Comparison of ENCODE assay signal across 8 mouse cellular contexts in genomic region chr4:122961589-122961988, GRCm38 (mm10). TPM values are rescaled to one million over a fixed set of nuclear protein-coding genes. Genes with fewer than 3 reads are reported as not detected.
DNase-seq lines count a peak whose midpoint lies in the region; ATAC-seq lines count a peak whose summit lies in the region.

No protein-coding gene starts in this region.

- H3K36me3 ChIP-seq in lung, embryonic 15.5 days, result no peaks in the 10 kb centered on the region
- no peaks in the 10 kb centered on the region; the same call in 1 of the 2 replicates for H3K36me3 ChIP-seq in forebrain, embryonic 11.5 days (ENCODE audit: control insufficient read depth, insufficient read depth, low read length)
- peaks cover 26% of the 10 kb centered on the region for H3K36me3 ChIP-seq in limb, embryonic 10.5 days
- no peaks in the 10 kb centered on the region for H3K36me3 ChIP-seq in neural tube, embryonic 14.5 days (ENCODE audit: control insufficient read depth, insufficient read depth, low read length)

- peaks cover 84% of the 10 kb centered on the region for H3K27me3 ChIP-seq in lung, embryonic 15.5 days
- no peaks in the 10 kb centered on the region for H3K27me3 ChIP-seq in forebrain, embryonic 11.5 days (ENCODE audit: control insufficient read depth, insufficient read depth, low read length)
- H3K27me3 ChIP-seq in limb, embryonic 10.5 days (ENCODE audit: low read depth, poor library complexity, severe bottlenecking), result peaks cover 41% of the 10 kb centered on the region
- no peaks in the 10 kb centered on the region for H3K27me3 ChIP-seq in neural tube, embryonic 14.5 days (ENCODE audit: control insufficient read depth, insufficient read depth, low read length)

- 32% methylated on average over 6 of the region's 6 CpGs for WGBS in lung, embryonic 15.5 days
- WGBS in forebrain, embryonic 11.5 days, result 12% methylated on average over 6 of the region's 6 CpGs
- WGBS in limb, embryonic 10.5 days, result 32% methylated on average over 6 of the region's 6 CpGs
- 9% methylated on average over 6 of the region's 6 CpGs for WGBS in neural tube, embryonic 14.5 days

- peak overlapping the region; percentile 91 for H3K4me2 ChIP-seq in lung, embryonic 15.5 days
- peak overlapping the region; percentile 94; the same call in 1 of the 2 replicates for H3K4me2 ChIP-seq in forebrain, embryonic 11.5 days (ENCODE audit: low read depth, low read length, severe bottlenecking)
- peak overlapping the region; percentile 100 for H3K4me2 ChIP-seq in neural tube, embryonic 14.5 days (ENCODE audit: low read depth, low read length)

- no peak for ATAC-seq in lung, embryonic 15.5 days (ENCODE audit: borderline replicate concordance, extremely low read depth, low FRiP score, low TSS enrichment)
- no peak for ATAC-seq in forebrain, embryonic 11.5 days (replicated peaks; ENCODE audit: low FRiP score)
- no peak for ATAC-seq in neural tube, embryonic 14.5 days (ENCODE audit: low read depth)

- H3K4me1 ChIP-seq in lung, embryonic 15.5 days, result peaks cover 27% of the 10 kb centered on the region
- H3K4me1 ChIP-seq in forebrain, embryonic 11.5 days (replicated peaks; ENCODE audit: control insufficient read depth, insufficient read depth, low read length), result peaks cover 28% of the 10 kb centered on the region
- peaks cover 35% of the 10 kb centered on the region for H3K4me1 ChIP-seq in limb, embryonic 10.5 days
- H3K4me1 ChIP-seq in neural tube, embryonic 14.5 days (ENCODE audit: control insufficient read depth, insufficient read depth, low read length), result peaks cover 7% of the 10 kb centered on the region; the same call in 1 of the 2 replicates

- H3K9ac ChIP-seq in lung, embryonic 15.5 days, result no peak overlapping the region
- peak overlapping the region; percentile 87 for H3K9ac ChIP-seq in forebrain, embryonic 11.5 days (ENCODE audit: low read length)
- H3K9ac ChIP-seq in neural tube, embryonic 14.5 days (replicated peaks; ENCODE audit: low read depth, low read length), result peak overlapping the region; percentile 47; the same call in 1 of the 2 replicates

- no peaks in the 10 kb centered on the region for H3K9me3 ChIP-seq in lung, embryonic 15.5 days
- no peaks in the 10 kb centered on the region for H3K9me3 ChIP-seq in forebrain, embryonic 11.5 days (ENCODE audit: control insufficient read depth, low read length)
- H3K9me3 ChIP-seq in limb, embryonic 10.5 days (replicated peaks), result no peaks in the 10 kb centered on the region
- H3K9me3 ChIP-seq in neural tube, embryonic 14.5 days (ENCODE audit: control insufficient read depth, low read length), result no peaks in the 10 kb centered on the region

- H3K27ac ChIP-seq in lung, embryonic 15.5 days, result no peak overlapping the region
- no peak overlapping the region for H3K27ac ChIP-seq in forebrain, embryonic 11.5 days (ENCODE audit: low read depth, low read length)
- H3K27ac ChIP-seq in limb, embryonic 10.5 days, result peak overlapping the region; percentile 88
- H3K27ac ChIP-seq in neural tube, embryonic 14.5 days (ENCODE audit: low read depth, low read length), result no peak overlapping the region

- DNase-seq in lung, postnatal 36 days, result no peak
- no peak for DNase-seq in forebrain, embryonic 11.5 days (ENCODE audit: low spot score)
- DNase-seq in limb, embryonic 10.5 days (ENCODE audit: low spot score), result no peak
- DNase-seq in layer of hippocampus, adult 11-12 months (ENCODE audit: low spot score), result no peak
- no peak for DNase-seq in spleen, adult 18-20 months
- DNase-seq in urinary bladder, adult 18-20 months (ENCODE audit: low spot score in 2 of 2), result no peak

- H3K4me3 ChIP-seq in lung, embryonic 15.5 days, result no peak overlapping the region
- H3K4me3 ChIP-seq in forebrain, embryonic 11.5 days (ENCODE audit: low read depth, low read length), result peak overlapping the region; percentile 72; the same call in 1 of the 2 replicates
- peak overlapping the region; percentile 63 for H3K4me3 ChIP-seq in limb, embryonic 10.5 days
- H3K4me3 ChIP-seq in neural tube, embryonic 14.5 days (ENCODE audit: low read depth, low read length), result peak overlapping the region; percentile 61

RNA-seq across cellular contexts. Expression of gene Mfsd2a, which starts 0.6 kb away (rescaled TPM):
- polyA plus RNA-seq in lung, embryonic 15.5 days (2015; fragmentation: Nextera tagmentation; extraction: Ambion mirVana), result 0.82 and 0.83 TPM in 2 replicates
- 22.5 TPM in 2 replicates for polyA plus RNA-seq in forebrain, embryonic 11.5 days (2014; fragmentation: Nextera tagmentation; extraction: Ambion mirVana)
- 10.1 and 10.7 TPM in 2 replicates for polyA plus RNA-seq in limb, embryonic 10.5 days (2016; fragmentation: Nextera tagmentation; extraction: Ambion mirVana)
- polyA plus RNA-seq in neural tube, embryonic 14.5 days (2014; fragmentation: Nextera tagmentation; extraction: Ambion mirVana), result 25.5 and 27.8 TPM in 2 replicates

RNA-seq across cellular contexts. Expression of gene Mycl, which starts 33.9 kb away (rescaled TPM):
- 18.5 and 20.8 TPM in 2 replicates for polyA plus RNA-seq in lung, embryonic 15.5 days (2015; fragmentation: Nextera tagmentation; extraction: Ambion mirVana)
- polyA plus RNA-seq in forebrain, embryonic 11.5 days (2014; fragmentation: Nextera tagmentation; extraction: Ambion mirVana), result 66.8 and 69.5 TPM in 2 replicates
- 25.5 and 28.6 TPM in 2 replicates for polyA plus RNA-seq in limb, embryonic 10.5 days (2016; fragmentation: Nextera tagmentation; extraction: Ambion mirVana)
- 60.9 and 70.8 TPM in 2 replicates for polyA plus RNA-seq in neural tube, embryonic 14.5 days (2014; fragmentation: Nextera tagmentation; extraction: Ambion mirVana)

RNA-seq across cellular contexts. Expression of gene Trit1, which starts 54.8 kb away (rescaled TPM):
- 15.9 and 19.2 TPM in 2 replicates for polyA plus RNA-seq in lung, embryonic 15.5 days (2015; fragmentation: Nextera tagmentation; extraction: Ambion mirVana)
- polyA plus RNA-seq in forebrain, embryonic 11.5 days (2014; fragmentation: Nextera tagmentation; extraction: Ambion mirVana), result 21.6 and 24.4 TPM in 2 replicates
- 17.7 and 17.8 TPM in 2 replicates for polyA plus RNA-seq in limb, embryonic 10.5 days (2016; fragmentation: Nextera tagmentation; extraction: Ambion mirVana)
- polyA plus RNA-seq in neural tube, embryonic 14.5 days (2014; fragmentation: Nextera tagmentation; extraction: Ambion mirVana), result 25.2 and 27.8 TPM in 2 replicates
